Mouse (Mus musculus) E14TG2a.4 (cell line): ENCODE data around the gene Cobl.

Source experiments
- CTCF ChIP-seq: conservative IDR thresholded peaks from 2 replicates; pipeline ENCODE4 v1.5.1; 2014; ENCODE audit warnings: low read length
- POU5F1 ChIP-seq: IDR thresholded peaks from 2 replicates; pipeline ENCODE4 v1.6.1; 2014; ENCODE audit warnings: low read length, borderline replicate concordance

DNA sequence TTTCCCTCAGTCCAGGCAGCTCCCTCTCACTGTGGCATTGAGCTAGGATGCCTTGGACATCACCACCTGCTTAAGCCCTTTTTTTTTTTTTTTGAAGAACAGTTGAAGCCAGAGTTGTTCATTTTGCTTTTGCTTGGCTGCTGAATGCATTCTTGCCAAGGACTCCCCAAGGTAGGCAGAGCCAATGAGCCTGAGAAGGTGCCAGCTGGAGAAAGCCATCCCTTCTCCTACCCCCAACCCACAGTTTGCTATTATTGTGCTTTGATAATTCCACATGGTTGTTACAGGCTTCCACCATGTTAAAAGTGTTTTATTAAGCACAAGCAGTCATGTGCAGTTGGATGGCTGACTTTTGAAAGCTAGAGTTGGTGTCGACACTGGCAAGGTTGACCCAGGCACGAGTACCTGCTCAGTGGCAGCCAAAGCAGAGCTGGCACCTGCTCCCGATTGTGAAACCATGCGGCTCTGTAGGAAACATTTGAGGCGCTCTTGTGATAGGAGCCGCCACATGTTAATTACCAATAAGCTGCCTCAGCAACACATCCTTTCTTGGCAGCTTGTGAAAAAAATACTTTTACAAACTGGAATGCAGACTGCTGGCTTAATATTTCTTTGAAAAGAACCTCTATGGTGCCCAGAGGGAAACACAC is 265.9 kb downstream of the Cobl start:
- TF ChIP-seq CTCF (no peak), POU5F1 (no peak)
